Mouse (Mus musculus): ENCODE data around the gene Fam83b.

Fam83b gene

GRCm38 (mm10) chr9:76566515-76567280 lies at the start of gene Fam83b:
TSS of gene Fam83b (minus strand) at chr9:76567116.
- peak; percentile 63 to 80 for DNase-seq

- no peak for DNase-seq
Measured at GRCm38 (mm10) chr9:76614165-76614564, 47.2 kb upstream of the Fam83b start.

DNA sequence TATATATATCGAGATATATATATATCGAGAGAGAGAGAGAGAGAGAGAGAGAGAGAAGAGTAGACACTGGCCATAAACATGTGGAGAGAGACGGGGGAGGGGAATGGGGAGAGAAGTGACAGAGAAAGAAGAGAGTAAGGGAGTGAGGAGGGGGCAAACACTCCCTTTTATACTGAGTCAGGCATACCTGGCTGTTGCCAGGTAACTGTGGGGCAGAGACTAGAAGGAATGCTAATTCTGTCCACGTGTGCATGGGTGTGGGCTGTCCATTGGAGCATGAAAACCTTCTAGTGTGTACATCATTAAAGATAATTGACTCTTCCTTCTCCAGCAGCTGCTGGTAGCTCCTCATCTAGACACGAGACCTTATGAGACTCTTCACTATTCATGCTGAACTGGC lies 36.8 kb upstream of the Fam83b start:
- DNase-seq: no peak

DNA sequence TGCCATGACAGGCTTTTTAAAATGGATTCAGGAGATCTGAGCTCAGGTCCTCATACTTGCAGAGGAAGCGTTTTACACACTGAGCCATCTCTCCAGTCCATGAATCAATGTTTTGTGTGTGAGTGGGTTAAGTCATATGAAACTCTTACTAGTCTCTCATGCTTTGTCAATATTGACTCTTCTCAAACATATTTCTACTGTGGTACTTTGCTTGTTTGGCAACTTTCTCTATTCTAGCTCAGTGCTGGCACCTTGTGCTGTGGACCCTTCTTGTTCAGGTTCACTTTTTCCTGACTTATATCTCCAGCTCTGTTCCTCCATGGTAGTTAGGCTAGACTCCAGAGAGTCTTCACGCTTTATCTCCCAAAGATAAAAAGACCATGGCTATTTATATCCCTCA lies 36.0 kb upstream of the Fam83b start:
- no peak for DNase-seq

- DNase-seq: no peak
Measured at GRCm38 (mm10) chr9:76597395-76597794, 30.5 kb upstream of the Fam83b start.

- no peak for DNase-seq
Measured at GRCm38 (mm10) chr9:76593841-76594240, 26.9 kb upstream of the Fam83b start.

GRCm38 (mm10) chr9:76583943-76584342 lies 17.0 kb upstream of the Fam83b start:
- no peak for DNase-seq

- no peak for DNase-seq
Measured at GRCm38 (mm10) chr9:76581966-76582365, 15.1 kb upstream of the Fam83b start.

GRCm38 (mm10) chr9:76567281-76567655 lies 352 bp upstream of the Fam83b start:
- DNase-seq: no peak

- no peak for DNase-seq
Measured at GRCm38 (mm10) chr9:76565656-76566055, 1.3 kb downstream of the Fam83b start.

- DNase-seq: no peak
Measured at GRCm38 (mm10) chr9:76564071-76564470, 2.8 kb downstream of the Fam83b start.

GRCm38 (mm10) chr9:76562794-76563193 lies 4.1 kb downstream of the Fam83b start:
- no peak for DNase-seq

DNA sequence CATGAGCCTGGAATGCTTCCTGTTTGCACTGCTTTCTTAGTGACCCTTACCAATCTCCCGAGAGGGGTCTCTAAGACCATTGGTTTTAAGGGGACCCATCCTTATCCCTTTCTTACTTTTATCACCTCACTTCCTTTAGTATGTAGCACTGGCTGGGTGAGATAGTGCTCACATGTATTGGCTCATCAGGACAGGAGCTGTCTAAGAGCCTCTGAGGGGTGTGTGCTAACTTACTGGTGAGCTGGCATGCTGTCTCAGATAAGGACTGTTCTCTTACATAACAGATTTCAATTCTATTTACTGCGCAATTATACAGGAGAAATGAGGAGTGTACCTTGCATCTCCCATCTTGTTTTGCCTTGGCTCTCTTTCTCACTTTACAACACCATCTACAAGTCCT lies 7.7 kb downstream of the Fam83b start:
- no peak for DNase-seq

DNA sequence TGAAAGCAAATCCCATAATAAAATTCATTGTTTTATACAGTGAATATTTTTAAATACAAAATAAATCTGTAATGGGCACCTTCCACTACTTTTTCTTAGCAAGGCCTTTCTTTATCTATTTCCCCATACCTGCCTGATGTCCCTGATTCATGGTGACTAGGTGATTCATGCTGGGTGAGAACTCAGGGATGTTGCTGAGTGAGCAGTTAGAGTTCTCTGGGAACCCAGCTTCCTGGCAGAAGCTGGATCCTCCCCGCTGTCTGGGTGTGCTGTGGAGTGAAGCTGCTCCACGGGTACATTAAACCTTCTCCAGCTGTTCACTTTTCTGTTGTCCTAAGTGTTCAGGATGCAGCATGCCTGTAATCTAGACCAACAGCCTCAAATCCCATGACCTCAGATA lies 13.2 kb downstream of the Fam83b start:
- no peak for DNase-seq

GRCm38 (mm10) chr9:76553115-76553514 lies 13.8 kb downstream of the Fam83b start:
- DNase-seq: no peak

DNA sequence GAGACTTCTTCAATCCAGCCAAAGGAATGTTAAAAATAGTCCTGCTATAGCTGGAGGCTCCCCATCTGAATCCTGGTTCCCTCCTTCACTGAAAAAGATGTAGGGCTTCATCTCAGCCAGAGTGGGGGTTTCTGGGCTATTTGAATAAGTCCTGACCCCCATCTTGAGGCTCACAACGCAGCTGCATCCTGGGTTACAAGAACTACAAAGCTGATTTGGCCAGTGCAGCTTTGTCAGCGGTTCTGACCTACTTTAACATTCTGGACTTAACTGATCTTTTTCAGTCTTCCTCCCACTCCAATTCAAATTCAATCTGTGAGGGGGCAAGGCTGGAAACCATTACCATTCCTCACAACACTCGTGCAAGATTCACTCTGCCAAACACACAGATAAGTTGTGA lies 20.2 kb downstream of the Fam83b start:
- DNase-seq: no peak

- DNase-seq: no peak
Measured at GRCm38 (mm10) chr9:76540684-76541083, 26.2 kb downstream of the Fam83b start.

- DNase-seq: no peak
Measured at GRCm38 (mm10) chr9:76539953-76540621, 26.8 kb downstream of the Fam83b start.

- DNase-seq: no peak
Measured at GRCm38 (mm10) chr9:76539271-76539670, 27.6 kb downstream of the Fam83b start.

- no peak for DNase-seq
Measured at GRCm38 (mm10) chr9:76536032-76536431, 30.9 kb downstream of the Fam83b start.

DNA sequence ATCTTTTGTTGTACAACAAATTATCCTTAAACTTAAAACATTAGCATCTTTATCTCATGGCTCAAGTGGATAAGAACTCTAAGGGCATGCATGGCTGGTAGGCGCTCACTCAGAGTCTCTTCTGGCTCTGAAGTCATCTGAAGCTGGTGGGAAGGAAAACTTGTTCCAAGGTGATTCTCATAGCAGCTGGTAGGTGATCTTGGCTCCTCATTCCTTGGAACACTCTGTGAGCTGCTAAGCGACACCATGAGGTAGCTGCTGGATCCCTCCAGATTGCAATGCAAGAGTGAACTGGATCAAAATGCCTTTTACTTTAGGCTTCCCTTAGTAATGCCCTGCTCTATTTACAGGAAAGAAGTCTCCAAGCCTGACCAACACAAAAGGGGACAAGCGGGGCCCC lies 34.5 kb downstream of the Fam83b start:
- DNase-seq: no peak

DNA sequence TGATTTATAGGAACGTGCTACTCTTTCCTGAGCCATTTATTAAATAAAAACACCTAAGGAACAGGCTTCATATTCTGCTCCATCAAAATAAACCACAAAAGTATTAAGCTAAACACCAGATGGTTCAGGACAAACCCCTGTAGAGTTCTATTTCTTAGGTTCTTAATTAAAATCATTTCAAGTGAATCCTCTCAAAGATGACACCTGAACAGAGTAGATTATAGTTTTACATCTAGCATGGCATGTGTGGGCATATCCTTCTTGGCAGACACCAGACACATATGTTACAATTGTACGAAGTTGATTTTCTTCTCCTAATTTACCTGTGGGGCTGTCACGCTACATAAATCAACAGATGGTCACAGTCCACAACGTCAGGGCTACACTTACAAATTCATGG lies 35.5 kb downstream of the Fam83b start:
- DNase-seq: no peak

DNA sequence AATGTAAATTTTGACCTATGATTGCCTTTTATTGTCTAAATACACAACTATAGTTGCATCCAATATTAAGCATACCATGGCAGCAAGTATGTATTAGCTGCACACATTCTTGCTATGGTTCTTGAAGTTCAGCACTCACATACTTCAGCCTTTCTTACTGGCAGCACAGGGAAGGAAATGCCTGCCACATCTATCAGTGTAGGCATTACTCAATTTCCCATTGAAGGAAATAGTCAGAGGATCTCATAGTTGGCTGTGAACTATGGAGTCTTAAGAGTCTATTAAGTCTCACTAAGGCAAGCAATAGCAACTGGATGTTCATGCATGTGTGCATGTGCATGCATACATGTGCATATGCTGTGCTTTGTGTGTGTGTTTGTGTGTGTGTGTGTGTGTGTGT lies 41.3 kb downstream of the Fam83b start:
- DNase-seq: no peak

- DNase-seq: no peak
Measured at GRCm38 (mm10) chr9:76523075-76523474, 43.8 kb downstream of the Fam83b start.

DNA sequence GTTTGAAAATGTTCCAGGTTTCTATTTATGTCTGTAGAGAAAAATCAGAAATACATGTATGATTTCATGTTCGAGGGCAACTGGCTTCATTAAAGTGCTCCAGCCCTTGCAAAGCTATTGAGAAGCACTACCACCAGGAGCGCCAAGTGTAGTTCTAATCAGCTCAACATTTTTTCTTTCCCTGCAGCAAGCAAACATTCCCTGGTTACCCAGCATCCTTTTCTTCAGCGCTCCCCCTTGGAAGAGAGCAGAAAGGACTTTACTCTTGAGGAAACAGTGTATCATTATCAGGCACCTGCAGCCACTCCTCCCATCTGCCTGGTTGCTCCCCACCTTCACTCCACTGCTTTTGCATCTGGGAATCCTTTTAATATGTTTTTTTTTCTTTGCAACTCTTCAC lies 45.3 kb downstream of the Fam83b start:
- DNase-seq: no peak

Measured in kidney, postnatal 25 days (tissue).